In genomic region chr12:103157129-103157910, GRCm38 (mm10) we compare ENCODE assay signal across 17 mouse cellular contexts.
DNase-seq lines count a peak whose midpoint lies in the region; ATAC-seq and TF ChIP-seq lines count a peak whose summit lies in the region.
"Had no signal": no experiment of that assay in that cellular context is flagged by ENCODE, and none has a peak within 500 bp of the region (broad histone marks: within the 10 kb centered on the region; RNA-seq: fewer than 3 reads in every experiment).

No protein-coding gene starts in this region.

- H3K36me3 ChIP-seq in heart, embryonic 12.5 days: no peaks in the 10 kb centered on the region
- no peaks in the 10 kb centered on the region for H3K36me3 ChIP-seq in heart, adult 2 months (ENCODE audit: control insufficient read depth, insufficient read depth, low read length)
- peaks cover 13% of the 10 kb centered on the region for H3K36me3 ChIP-seq in forebrain, embryonic 16.5 days (ENCODE audit: control insufficient read depth, insufficient read depth)
- H3K36me3 ChIP-seq in midbrain, embryonic 16.5 days (ENCODE audit: control insufficient read depth, insufficient read depth, low read length): peaks cover 9% of the 10 kb centered on the region; the same call in 1 of the 2 replicates
- no peaks in the 10 kb centered on the region for H3K36me3 ChIP-seq in stomach, postnatal 0 days (ENCODE audit: control insufficient read depth, insufficient read depth, low read length)

- peaks cover 4% of the 10 kb centered on the region; the same call in 1 of the 2 replicates for H3K27me3 ChIP-seq in heart, embryonic 12.5 days (replicated peaks)
- 0 out of 2 replicates have a peak, but pooled peaks cover 1% of the 10 kb centered on the region for H3K27me3 ChIP-seq in heart, adult 2 months (ENCODE audit: control insufficient read depth, insufficient read depth, low read length)
- no peaks in the 10 kb centered on the region for H3K27me3 ChIP-seq in forebrain, embryonic 16.5 days (replicated peaks; ENCODE audit: control insufficient read depth, insufficient read depth, low read length)
- H3K27me3 ChIP-seq in midbrain, embryonic 16.5 days (ENCODE audit: control insufficient read depth, insufficient read depth, low read depth, low read length): no peaks in the 10 kb centered on the region
- H3K27me3 ChIP-seq in stomach, postnatal 0 days (ENCODE audit: control insufficient read depth, insufficient read depth, low read length): no peaks in the 10 kb centered on the region

- no peak overlapping the region for H3K27ac ChIP-seq in heart, embryonic 12.5 days (ENCODE audit: poor library complexity, severe bottlenecking)
- H3K27ac ChIP-seq in heart, adult 2 months: no peak overlapping the region
- H3K27ac ChIP-seq in forebrain, embryonic 16.5 days (ENCODE audit: low read length): no peak overlapping the region
- 0 out of 2 replicates have a peak overlapping the region, but pooled peaks have one; percentile 2 for H3K27ac ChIP-seq in midbrain, embryonic 16.5 days (ENCODE audit: low read length)
- no peak overlapping the region for H3K27ac ChIP-seq in stomach, postnatal 0 days (replicated peaks)

- TF ChIP-seq EP300 in heart, adult 2 months (IDR thresholded peaks at IDR 0.05; ENCODE audit: insufficient read depth, low read depth, low read length): no peak
- no peak for TF ChIP-seq EP300 in stomach, postnatal 0 days (optimal IDR thresholded peaks at IDR 0.05)

- H3K4me3 ChIP-seq in heart, embryonic 12.5 days: no peak overlapping the region
- no peak overlapping the region for H3K4me3 ChIP-seq in heart, adult 2 months
- no peak overlapping the region for H3K4me3 ChIP-seq in forebrain, embryonic 16.5 days (replicated peaks; ENCODE audit: low read length)
- H3K4me3 ChIP-seq in midbrain, embryonic 16.5 days (ENCODE audit: low read depth, low read length): no peak overlapping the region
- no peak overlapping the region for H3K4me3 ChIP-seq in stomach, postnatal 0 days (ENCODE audit: low read depth, low read length)
- H3K4me3 ChIP-seq: myocyte had no signal

- intact Hi-C loops in heart, adult 2 months (cut with DNase I): no loop called here
- intact Hi-C loops in left cerebral cortex, postnatal 14 days (cut with DNase I): no loop called here

- TF ChIP-seq POLR2A in heart, adult 2 months (IDR thresholded peaks at IDR 0.05; ENCODE audit: insufficient read depth, low read depth, low read length): no peak

- ATAC-seq in heart, embryonic 12.5 days (ENCODE audit: insufficient number of reproducible peaks, low FRiP score): no peak
- peak; percentile 87 for ATAC-seq in forebrain, embryonic 16.5 days
- peak; percentile 55 for ATAC-seq in midbrain, embryonic 16.5 days
- ATAC-seq in stomach, postnatal 0 days (ENCODE audit: low FRiP score, low TSS enrichment): no peak
- ATAC-seq: intestine, postnatal 0 days; lung, postnatal 0 days had no signal

- WGBS in heart, embryonic 12.5 days: 52% methylated on average over 18 of the region's 18 CpGs
- 44% methylated on average over 18 of the region's 18 CpGs for WGBS in heart, adult 2 months
- 29% methylated on average over 18 of the region's 18 CpGs for WGBS in forebrain, embryonic 16.5 days
- 35% methylated on average over 18 of the region's 18 CpGs for WGBS in midbrain, embryonic 16.5 days
- WGBS in stomach, postnatal 0 days: 63% methylated on average over 18 of the region's 18 CpGs

- no peaks in the 10 kb centered on the region for H3K79me2 ChIP-seq in heart, adult 2 months (replicated peaks; ENCODE audit: control insufficient read depth, insufficient read depth, low read length)

- H3K4me1 ChIP-seq in heart, embryonic 12.5 days (replicated peaks): peaks cover 7% of the 10 kb centered on the region; the same call in 1 of the 2 replicates
- H3K4me1 ChIP-seq in heart, adult 2 months (ENCODE audit: control insufficient read depth, insufficient read depth, low read length): no peaks in the 10 kb centered on the region
- peaks cover 12% of the 10 kb centered on the region for H3K4me1 ChIP-seq in forebrain, embryonic 16.5 days (replicated peaks; ENCODE audit: control insufficient read depth, insufficient read depth, low read length)
- H3K4me1 ChIP-seq in midbrain, embryonic 16.5 days (ENCODE audit: control insufficient read depth, insufficient read depth, low read length): 0 out of 2 replicates have a peak, but pooled peaks cover 2% of the 10 kb centered on the region
- no peaks in the 10 kb centered on the region for H3K4me1 ChIP-seq in stomach, postnatal 0 days (replicated peaks; ENCODE audit: control insufficient read depth, insufficient read depth)

- DNase-seq in heart, adult 2 months: no peak
- DNase-seq in brain, embryonic 18.5 days (ENCODE audit: low read depth, low spot score): peak; percentile 42
- DNase-seq in yolk sac, embryonic 10.5 days (ENCODE audit: low spot score): no peak
- DNase-seq in stomach, postnatal 0 days (ENCODE audit: low spot score): no peak
- no peak for DNase-seq in left cerebral cortex, postnatal 14 days (ENCODE audit: low spot score in 2 of 2)
- DNase-seq: adrenal gland, postnatal 14 days; cerebellum, adult 18-20 months; heart, postnatal 10 days; right cerebral cortex, adult 18-20 months; thymus, postnatal 25 days had no signal

- TF ChIP-seq CTCF in heart, adult 2 months (IDR thresholded peaks at IDR 0.05): no peak
- TF ChIP-seq CTCF in stomach, postnatal 0 days (IDR thresholded peaks at IDR 0.05; ENCODE audit: low read depth): no peak

- peak overlapping the region; percentile 17; the same call in 1 of the 2 replicates for H3K4me2 ChIP-seq in heart, embryonic 12.5 days
- no peak overlapping the region for H3K4me2 ChIP-seq in forebrain, embryonic 16.5 days (ENCODE audit: low read length)
- H3K4me2 ChIP-seq in midbrain, embryonic 16.5 days (ENCODE audit: low read length): no peak overlapping the region
- H3K4me2 ChIP-seq in stomach, postnatal 0 days (replicated peaks; ENCODE audit: low read depth): no peak overlapping the region
- H3K4me2 ChIP-seq: liver, embryonic 11.5 days had no signal

- peaks cover 3% of the 10 kb centered on the region for H3K9me3 ChIP-seq in heart, embryonic 12.5 days (replicated peaks)
- H3K9me3 ChIP-seq in forebrain, embryonic 16.5 days (ENCODE audit: control insufficient read depth, low read length): no peaks in the 10 kb centered on the region
- H3K9me3 ChIP-seq in midbrain, embryonic 16.5 days (replicated peaks; ENCODE audit: control insufficient read depth, low read length, poor library complexity, severe bottlenecking): no peaks in the 10 kb centered on the region
- H3K9me3 ChIP-seq in stomach, postnatal 0 days (ENCODE audit: control insufficient read depth, low read length): no peaks in the 10 kb centered on the region

- no peak overlapping the region for H3K9ac ChIP-seq in heart, embryonic 12.5 days
- H3K9ac ChIP-seq in heart, adult 2 months (ENCODE audit: low read depth, low read length): no peak overlapping the region
- H3K9ac ChIP-seq in forebrain, embryonic 16.5 days (replicated peaks; ENCODE audit: low read depth, low read length): no peak overlapping the region
- no peak overlapping the region for H3K9ac ChIP-seq in midbrain, embryonic 16.5 days (ENCODE audit: low read depth, low read length)
- H3K9ac ChIP-seq in stomach, postnatal 0 days (ENCODE audit: low read length): no peak overlapping the region

Comparison
In these comparisons a context has a peak if more than half of its experiments do, and no peak if none do; other contexts are left out.
1. ATAC-seq: peak in forebrain, embryonic 16.5 days (single experiment) and midbrain, embryonic 16.5 days (single experiment); none in heart, embryonic 12.5 days (single experiment) and stomach, postnatal 0 days (single experiment).